Comparison of ENCODE assay signal across 8 mouse cellular contexts in genomic region chr6:70804632-70805031, GRCm38 (mm10). TPM values are rescaled to one million over a fixed set of nuclear protein-coding genes. Genes with fewer than 3 reads are reported as not detected.
DNase-seq lines count a peak whose midpoint lies in the region; ATAC-seq and TF ChIP-seq lines count a peak whose summit lies in the region.

No protein-coding gene starts in this region.

- no peaks in the 10 kb centered on the region for H3K27me3 ChIP-seq in heart, adult 2 months (ENCODE audit: control insufficient read depth, insufficient read depth, low read length)
- no peaks in the 10 kb centered on the region for H3K27me3 ChIP-seq in kidney, embryonic 14.5 days (ENCODE audit: control insufficient read depth, insufficient read depth, low read length)
- H3K27me3 ChIP-seq in stomach, postnatal 0 days (ENCODE audit: control insufficient read depth, insufficient read depth, low read length), result no peaks in the 10 kb centered on the region

- no peaks in the 10 kb centered on the region for H3K79me2 ChIP-seq in heart, adult 2 months (replicated peaks; ENCODE audit: control insufficient read depth, insufficient read depth, low read length)

- TF ChIP-seq EP300 in heart, adult 2 months (IDR thresholded peaks at IDR 0.05; ENCODE audit: insufficient read depth, low read depth, low read length), result no peak
- no peak for TF ChIP-seq EP300 in stomach, postnatal 0 days (optimal IDR thresholded peaks at IDR 0.05)

- intact Hi-C loops in heart, adult 2 months (cut with DNase I), result loop anchor here (5.0 kb wide), 2 partner anchors 118 to 323 kb away; no protein-coding TSS in a partner anchor

- no peak for TF ChIP-seq POLR2A in heart, adult 2 months (IDR thresholded peaks at IDR 0.05; ENCODE audit: insufficient read depth, low read depth, low read length)

- TF ChIP-seq CTCF in heart, adult 2 months (IDR thresholded peaks at IDR 0.05), result peak; percentile 81
- peak; percentile 81 for TF ChIP-seq CTCF in stomach, postnatal 0 days (IDR thresholded peaks at IDR 0.05; ENCODE audit: low read depth)

- no peaks in the 10 kb centered on the region for H3K9me3 ChIP-seq in kidney, embryonic 14.5 days (ENCODE audit: control insufficient read depth, low read length)
- no peaks in the 10 kb centered on the region for H3K9me3 ChIP-seq in stomach, postnatal 0 days (ENCODE audit: control insufficient read depth, low read length)

- no peak overlapping the region for H3K9ac ChIP-seq in heart, adult 2 months (ENCODE audit: low read depth, low read length)
- H3K9ac ChIP-seq in kidney, embryonic 14.5 days (ENCODE audit: low read depth, low read length), result no peak overlapping the region
- H3K9ac ChIP-seq in stomach, postnatal 0 days (ENCODE audit: low read length), result no peak overlapping the region

- ATAC-seq in kidney, embryonic 14.5 days (ENCODE audit: low FRiP score, low TSS enrichment), result peak; percentile 38; the same call in 1 of the 2 replicates
- peak; percentile 85 for ATAC-seq in megakaryocyte progenitor cell, adult 5-6 weeks (replicated peaks; ENCODE audit: poor library complexity)
- peak; percentile 69 for ATAC-seq in stomach, postnatal 0 days (ENCODE audit: low FRiP score, low TSS enrichment)

- peak overlapping the region; percentile 30 for H3K4me3 ChIP-seq in heart, adult 2 months
- H3K4me3 ChIP-seq in kidney, embryonic 14.5 days (ENCODE audit: low read length), result no peak overlapping the region
- H3K4me3 ChIP-seq in stomach, postnatal 0 days (ENCODE audit: low read depth, low read length), result no peak overlapping the region

- H3K4me2 ChIP-seq in kidney, embryonic 14.5 days (replicated peaks; ENCODE audit: low read depth, low read length), result no peak overlapping the region
- no peak overlapping the region for H3K4me2 ChIP-seq in stomach, postnatal 0 days (replicated peaks; ENCODE audit: low read depth)

- H3K4me1 ChIP-seq in heart, adult 2 months (ENCODE audit: control insufficient read depth, insufficient read depth, low read length), result peaks cover 4% of the 10 kb centered on the region
- no peaks in the 10 kb centered on the region for H3K4me1 ChIP-seq in kidney, embryonic 14.5 days (ENCODE audit: control insufficient read depth, insufficient read depth, low read length)
- H3K4me1 ChIP-seq in stomach, postnatal 0 days (replicated peaks; ENCODE audit: control insufficient read depth, insufficient read depth), result no peaks in the 10 kb centered on the region

- DNase-seq in adrenal gland, postnatal 14 days, result peak; percentile 39
- DNase-seq in adrenal gland, postnatal 25 days, result no peak
- peak; percentile 81 for DNase-seq in CD4-positive, CD25-positive, alpha-beta regulatory T cell, adult 2 months (ENCODE audit: low read depth, low spot score)
- DNase-seq in cerebellum, adult 9-11 months, result peak; percentile 62
- peak in 1 of 2 experiments; percentile 12 for DNase-seq in heart, adult 2 months
- peak; percentile 52 for DNase-seq in stomach, postnatal 0 days (ENCODE audit: low spot score)

- WGBS in heart, adult 2 months, result 23% methylated on average over 3 of the region's 3 CpGs
- 29% methylated on average over 3 of the region's 3 CpGs for WGBS in kidney, embryonic 14.5 days
- WGBS in stomach, postnatal 0 days, result 22% methylated on average over 3 of the region's 3 CpGs

- no peaks in the 10 kb centered on the region for H3K36me3 ChIP-seq in heart, adult 2 months (ENCODE audit: control insufficient read depth, insufficient read depth, low read length)
- H3K36me3 ChIP-seq in kidney, embryonic 14.5 days (ENCODE audit: control insufficient read depth, insufficient read depth, low read length), result no peaks in the 10 kb centered on the region
- no peaks in the 10 kb centered on the region for H3K36me3 ChIP-seq in stomach, postnatal 0 days (ENCODE audit: control insufficient read depth, insufficient read depth, low read length)

- H3K27ac ChIP-seq in heart, adult 2 months, result no peak overlapping the region
- H3K27ac ChIP-seq in kidney, embryonic 14.5 days (ENCODE audit: low read depth, low read length), result no peak overlapping the region
- H3K27ac ChIP-seq in stomach, postnatal 0 days (replicated peaks), result no peak overlapping the region

RNA-seq across cellular contexts. Expression of gene Rpia, which starts 12.6 kb away (rescaled TPM):
- total RNA-seq in adrenal gland, postnatal 14 days (2021), result 21.0 and 23.7 TPM in 2 replicates
- 22.0 and 26.2 TPM in 2 replicates for total RNA-seq in adrenal gland, postnatal 25 days (2021)
- 10 to 100 TPM; 12.9 to 15.2 TPM for total RNA-seq in heart, adult 2 months (2021)
- polyA plus RNA-seq in heart, adult 2 months (2012; rRNA removed), result 6.6 and 12.4 TPM in 2 replicates
- polyA plus RNA-seq in kidney, embryonic 14.5 days (2014; fragmentation: Nextera tagmentation; extraction: Ambion mirVana), result 3.2 and 5.5 TPM in 2 replicates
- total RNA-seq in megakaryocyte progenitor cell, adult 5-6 weeks (2015), result 105 and 110 TPM in 2 replicates
- 209 and 250 TPM in 2 replicates for total RNA-seq in megakaryocyte progenitor cell, adult 5-6 weeks (2017)
- 2.4 and 2.6 TPM in 2 replicates for polyA plus RNA-seq in stomach, postnatal 0 days (2015; fragmentation: Nextera tagmentation; extraction: Ambion mirVana)

RNA-seq across cellular contexts. Expression of gene Eif2ak3, which starts 39.7 kb away (rescaled TPM):
- total RNA-seq in adrenal gland, postnatal 14 days (2021), result 16.4 and 22.9 TPM in 2 replicates
- total RNA-seq in adrenal gland, postnatal 25 days (2021), result 19.1 and 22.6 TPM in 2 replicates
- 1 to 10 TPM; 8.4 to 8.5 TPM for total RNA-seq in heart, adult 2 months (2021)
- 4.0 and 6.9 TPM in 2 replicates for polyA plus RNA-seq in heart, adult 2 months (2012; rRNA removed)
- polyA plus RNA-seq in kidney, embryonic 14.5 days (2014; fragmentation: Nextera tagmentation; extraction: Ambion mirVana), result 5.2 and 9.8 TPM in 2 replicates
- total RNA-seq in megakaryocyte progenitor cell, adult 5-6 weeks (2015), result 13.2 and 16.9 TPM in 2 replicates
- total RNA-seq in megakaryocyte progenitor cell, adult 5-6 weeks (2017), result 19.8 and 22.8 TPM in 2 replicates
- polyA plus RNA-seq in stomach, postnatal 0 days (2015; fragmentation: Nextera tagmentation; extraction: Ambion mirVana), result 6.7 and 7.6 TPM in 2 replicates
